Mouse (Mus musculus) olfactory bulb, adult 2 months (tissue): ENCODE data around the gene Gm11077. TPM values are rescaled to one million over a fixed set of nuclear protein-coding genes. Genes with fewer than 3 reads are reported as not detected.
A peak's percentile ranks its signal among the peaks of the same experiment; 100 is the strongest.

Experiments
- H3K27ac ChIP-seq: fragments of 200-500 bp; 2 replicates; pipeline ENCODE4 v1.5.1; 2012; ENCODE audit warnings: low read depth, low read length; ENCODE audit not compliant: insufficient read depth
- H3K4me1 ChIP-seq: fragments of 200-500 bp; 2 replicates; pipeline ENCODE4 v1.6.1; 2012; ENCODE audit warnings: low read length; ENCODE audit not compliant: control insufficient read depth, insufficient read depth
- H3K4me3 ChIP-seq: fragments of 200-500 bp; 2 replicates; pipeline ENCODE4 v1.5.1; 2012; ENCODE audit warnings: mild to moderate bottlenecking, low read depth, low read length, moderate library complexity; ENCODE audit not compliant: insufficient read depth
- CTCF ChIP-seq: fragments of 200-500 bp; IDR thresholded peaks from 2 replicates; pipeline ENCODE4 v1.5.1; 2012; ENCODE audit warnings: low read depth, mild to moderate bottlenecking, low read length, moderate library complexity; ENCODE audit not compliant: insufficient read depth
- POLR2A ChIP-seq: fragments of 200-500 bp; IDR thresholded peaks from 2 replicates; pipeline ENCODE4 v1.6.1; 2012; ENCODE audit warnings: mild to moderate bottlenecking, low read depth, low read length, moderate library complexity; ENCODE audit not compliant: insufficient read depth
- WGBS: fragments of 180-500 bp; shearing (Covaris S2); methylation state at CpG from one replicate; pipeline ENCODE4 v1.1.7; 2018; 5-methylcytosine and 5-hydroxymethylcytosine counted together
- polyA plus RNA-seq: library from polyadenylated mRNA; stranded (reverse); fragments of >200 nt; gene quantifications from 2 replicates; pipeline ENCODE4 v1.2.4, GENCODE M21; 2012; ENCODE audit warnings: low replicate concordance; ENCODE audit not compliant: missing spikeins, insufficient read depth, insufficient read length

The Gm11077 gene
- polyA plus RNA-seq, 1 experiment: not detected

DNA sequence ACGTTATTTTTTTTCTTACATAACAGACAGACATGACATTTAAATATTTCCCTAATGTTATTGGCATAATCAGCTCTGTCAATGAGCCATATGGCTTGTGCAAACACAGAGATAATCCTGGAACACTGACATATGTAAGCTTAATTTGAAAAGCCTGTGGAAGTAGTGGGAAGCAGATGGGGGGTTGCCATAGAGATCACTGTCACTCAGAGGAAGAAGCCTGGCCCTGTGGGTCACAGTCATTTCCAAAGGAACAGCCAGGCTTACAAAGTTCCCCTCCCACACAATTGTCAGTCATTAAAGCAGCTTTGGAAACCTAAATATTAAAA lies 2.3 kb downstream of the Gm11077 start:
- 82% methylated on average over 1 of the region's 1 CpGs for WGBS
- peaks cover 4% of the 10 kb centered on the region for H3K4me1 ChIP-seq
- TF ChIP-seq POLR2A (no peak), CTCF (no peak)
- H3K27ac ChIP-seq: no peak overlapping the region
- H3K4me3 ChIP-seq: no peak overlapping the region

DNA sequence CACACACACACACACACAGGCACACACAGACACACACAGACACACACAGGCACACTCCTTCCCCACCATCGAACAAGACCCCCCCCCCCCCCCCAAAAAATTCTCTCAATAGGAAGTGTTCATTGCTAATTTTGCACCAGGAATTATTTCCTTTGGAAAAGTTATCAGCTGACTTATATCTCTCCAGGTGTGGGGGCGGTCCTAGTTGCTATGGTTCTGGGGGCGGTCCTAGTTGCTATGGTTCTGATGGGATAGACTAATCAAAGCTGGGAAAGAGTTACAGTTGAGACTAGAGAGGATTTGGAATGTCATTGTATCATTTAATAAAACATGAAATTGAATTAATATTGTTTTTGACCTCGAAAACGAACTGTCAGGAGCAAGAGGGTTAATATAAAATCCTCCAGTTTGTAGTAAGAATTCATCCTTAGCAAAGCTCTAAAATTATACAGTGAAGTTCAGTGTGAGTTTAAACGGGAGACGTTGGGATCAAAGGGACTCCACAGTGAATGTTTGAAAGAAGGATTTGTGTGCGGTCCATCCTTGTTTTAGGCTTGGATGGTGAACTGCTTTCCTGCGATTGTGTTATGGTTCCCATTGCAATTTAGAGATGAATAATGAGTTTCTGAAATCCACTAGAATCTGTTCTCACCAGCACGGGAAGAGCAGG lies 4.0 kb downstream of the Gm11077 start:
- peaks cover 4% of the 10 kb centered on the region for H3K4me1 ChIP-seq
- H3K4me3 ChIP-seq: peak overlapping the region; percentile 46
- TF ChIP-seq POLR2A (no peak), CTCF (no peak)
- no peak overlapping the region for H3K27ac ChIP-seq
- WGBS: 29% methylated on average over 10 of the region's 10 CpGs

- no peak for TF ChIP-seq POLR2A
- TF ChIP-seq CTCF: no peak
- WGBS: 4% methylated on average over 15 of the region's 15 CpGs
- Histone ChIP-seq H3K27ac (no peak overlapping the region), H3K4me1 (peaks cover 4% of the 10 kb centered on the region), H3K4me3 (peak overlapping the region; percentile 46)
These were observed 4.5 kb downstream of the Gm11077 start for GRCm38 (mm10) chr6:140733641-140733986.

GRCm38 (mm10) chr6:140745586-140745985 lies 16.5 kb downstream of the Gm11077 start:
- Histone ChIP-seq H3K4me3 (no peak overlapping the region), H3K4me1 (no peaks in the 10 kb centered on the region), H3K27ac (no peak overlapping the region)
- 81% methylated on average over 3 of the region's 3 CpGs for WGBS
- no peak for TF ChIP-seq CTCF
- TF ChIP-seq POLR2A: no peak

- Histone ChIP-seq H3K4me1 (no peaks in the 10 kb centered on the region), H3K27ac (no peak overlapping the region), H3K4me3 (no peak overlapping the region)
- WGBS: 68% methylated on average over 2 of the region's 2 CpGs
- TF ChIP-seq POLR2A (no peak), CTCF (no peak)
These were observed 18.5 kb downstream of the Gm11077 start for GRCm38 (mm10) chr6:140747591-140747990.

DNA sequence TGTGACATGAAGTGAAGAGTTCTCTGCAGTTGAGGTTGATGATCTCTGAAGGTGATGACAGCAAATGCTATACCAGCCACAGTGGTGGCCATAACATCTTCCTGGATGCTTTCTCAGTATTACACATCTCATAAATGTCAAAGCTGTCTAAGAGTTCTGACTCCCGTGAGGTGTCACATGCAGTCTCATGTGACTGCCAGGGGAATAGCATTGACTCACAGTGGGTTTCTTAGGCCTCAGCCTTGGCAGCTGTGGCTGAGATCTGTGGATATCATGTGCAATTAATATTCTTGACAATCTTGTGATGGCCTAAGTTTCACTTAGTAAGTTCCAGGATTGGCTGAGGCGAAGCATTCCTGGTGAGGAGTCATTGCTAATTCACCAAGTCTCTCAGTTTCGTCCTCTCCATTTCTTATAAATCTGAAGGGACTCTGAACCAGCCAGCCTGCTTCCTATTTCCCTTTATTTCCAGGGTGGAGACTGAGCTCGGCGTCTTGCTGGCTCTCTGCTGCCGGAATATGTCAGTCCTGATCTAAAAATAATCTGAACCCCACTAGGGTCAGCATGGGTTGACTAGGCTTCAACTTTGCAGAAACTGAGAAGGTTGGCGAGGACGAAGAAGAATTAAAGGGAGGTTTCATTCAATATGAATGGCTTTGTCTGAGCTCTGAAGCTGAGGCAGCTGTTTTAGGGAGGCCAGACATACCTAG lies 21.4 kb downstream of the Gm11077 start:
- no peak overlapping the region for H3K27ac ChIP-seq
- TF ChIP-seq CTCF (no peak), POLR2A (no peak)
- H3K4me3 ChIP-seq: no peak overlapping the region
- WGBS: 88% methylated on average over 8 of the region's 8 CpGs
- no peaks in the 10 kb centered on the region for H3K4me1 ChIP-seq

- no peak overlapping the region for H3K4me3 ChIP-seq
- no peak for TF ChIP-seq POLR2A
- TF ChIP-seq CTCF: no peak
- H3K4me1 ChIP-seq: peaks cover 5% of the 10 kb centered on the region
- WGBS: 27% methylated on average over 9 of the region's 9 CpGs
- no peak overlapping the region for H3K27ac ChIP-seq
These were observed 37.3 kb downstream of the Gm11077 start for GRCm38 (mm10) chr6:140766365-140766764.

DNA sequence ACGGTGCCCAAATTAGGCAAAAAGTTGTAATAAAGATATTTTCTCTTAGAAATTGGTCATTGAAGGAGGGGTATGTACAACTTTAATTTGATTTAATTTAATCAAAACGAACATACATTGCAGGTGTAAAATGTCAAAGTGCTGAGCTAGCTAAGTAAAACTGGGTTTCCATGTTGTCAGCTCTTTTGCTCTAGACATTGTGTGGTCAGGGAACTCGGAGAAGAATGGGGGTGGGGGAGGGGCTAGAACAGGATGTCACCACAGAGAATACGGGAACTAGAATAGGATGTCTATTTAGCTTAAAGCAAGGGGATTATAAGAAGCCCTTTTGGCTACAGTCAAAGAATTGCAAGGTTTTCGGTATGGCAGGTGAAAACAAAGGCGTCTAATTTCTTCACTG lies 38.2 kb downstream of the Gm11077 start:
- Histone ChIP-seq H3K4me1 (peaks cover 5% of the 10 kb centered on the region), H3K4me3 (no peak overlapping the region), H3K27ac (no peak overlapping the region)
- WGBS: 70% methylated on average over 6 of the region's 6 CpGs
- TF ChIP-seq POLR2A (no peak), CTCF (no peak)

GRCm38 (mm10) chr6:140768180-140768579 lies 39.1 kb downstream of the Gm11077 start:
- Histone ChIP-seq H3K27ac (no peak overlapping the region), H3K4me3 (no peak overlapping the region), H3K4me1 (peaks cover 5% of the 10 kb centered on the region)
- 84% methylated on average over 8 of the region's 8 CpGs for WGBS
- TF ChIP-seq POLR2A: no peak
- no peak for TF ChIP-seq CTCF
